Mouse (Mus musculus) erythroblast, adult 5-6 weeks (primary cell): ENCODE results near the gene Pcnx3. TPM values are rescaled to one million over a fixed set of nuclear protein-coding genes. Genes with fewer than 3 reads are reported as not detected.
A peak's percentile ranks its signal among the peaks of the same experiment; 100 is the strongest.
"Not testable (repeated sequence)": the region's sequence is repeated elsewhere in the genome, so short reads cannot be mapped to it uniquely, and the experiment has no call there.

ENCODE experiments used
- ATAC-seq: replicated peaks from 2 replicates; pipeline ENCODE4 v1.8.0; 2016; ENCODE audit warnings: moderate number of reproducible peaks, mild to moderate bottlenecking, moderate TSS enrichment, inconsistent platforms; ENCODE audit not compliant: poor library complexity, low FRiP score, severe bottlenecking
- total RNA-seq, 2 experiments: library from RNA; stranded (forward) in 1 of 2; stranded (reverse) in 1 of 2; fragments of 150-400 nt in 1 of 2; fragments of 200-764, 138-1000 nt in 1 of 2; gene quantifications; 2 replicates each; pipeline versions ENCODE4 v1.2.3 to v1.2.4; 2015 to 2017; ENCODE audit warnings: low replicate concordance in 2 of 2

Gene Pcnx3
- total RNA-seq, 2 experiments from 2014 or later = 16.3 to 20.3 TPM

- not testable (repeated sequence) for ATAC-seq
These were observed 1.8 kb downstream of the Pcnx3 start for GRCm38 (mm10) chr19:5686954-5687353.

- ATAC-seq = no peak
These were observed 2.3 kb downstream of the Pcnx3 start for GRCm38 (mm10) chr19:5686437-5686836.

GRCm38 (mm10) chr19:5685861-5686260 lies 2.8 kb downstream of the Pcnx3 start:
- no peak for ATAC-seq

GRCm38 (mm10) chr19:5685431-5685830 lies 3.3 kb downstream of the Pcnx3 start:
- no peak for ATAC-seq

GRCm38 (mm10) chr19:5684985-5685384 lies 3.7 kb downstream of the Pcnx3 start:
- no peak for ATAC-seq

- ATAC-seq = no peak
These were observed 4.5 kb downstream of the Pcnx3 start for GRCm38 (mm10) chr19:5684236-5684635.

GRCm38 (mm10) chr19:5680432-5680831 lies 8.3 kb downstream of the Pcnx3 start:
- no peak for ATAC-seq

GRCm38 (mm10) chr19:5668372-5668771 lies 20.3 kb downstream of the Pcnx3 start:
- no peak for ATAC-seq

- no peak for ATAC-seq
These were observed 22.3 kb downstream of the Pcnx3 start for GRCm38 (mm10) chr19:5666386-5666785.

GRCm38 (mm10) chr19:5665465-5665864 lies 23.2 kb downstream of the Pcnx3 start:
- peak; percentile 72 for ATAC-seq

GRCm38 (mm10) chr19:5664669-5665257 lies 23.9 kb downstream of the Pcnx3 start:
- ATAC-seq = peak; percentile 0; the same call in 1 of the 2 replicates

GRCm38 (mm10) chr19:5662981-5663913 lies 25.5 kb downstream of the Pcnx3 start, which contains the start of gene Sipa1:
Sipa1 (minus strand) TSS chr19:5663707.
- peak; percentile 70 for ATAC-seq

GRCm38 (mm10) chr19:5662310-5662709 lies 26.4 kb downstream of the Pcnx3 start:
- ATAC-seq = no peak

- ATAC-seq = no peak
These were observed 27.6 kb downstream of the Pcnx3 start for GRCm38 (mm10) chr19:5660942-5661751.

GRCm38 (mm10) chr19:5654720-5655298 lies 33.9 kb downstream of the Pcnx3 start:
- no peak for ATAC-seq

- no peak for ATAC-seq
These were observed 34.6 kb downstream of the Pcnx3 start for GRCm38 (mm10) chr19:5653969-5654719.

GRCm38 (mm10) chr19:5652570-5652969 lies 36.1 kb downstream of the Pcnx3 start:
- no peak for ATAC-seq

GRCm38 (mm10) chr19:5651502-5652274 lies 37.0 kb downstream of the Pcnx3 start:
- ATAC-seq = no peak
